Mouse (Mus musculus): ENCODE results near the gene G3bp2.

Gene G3bp2

DNA sequence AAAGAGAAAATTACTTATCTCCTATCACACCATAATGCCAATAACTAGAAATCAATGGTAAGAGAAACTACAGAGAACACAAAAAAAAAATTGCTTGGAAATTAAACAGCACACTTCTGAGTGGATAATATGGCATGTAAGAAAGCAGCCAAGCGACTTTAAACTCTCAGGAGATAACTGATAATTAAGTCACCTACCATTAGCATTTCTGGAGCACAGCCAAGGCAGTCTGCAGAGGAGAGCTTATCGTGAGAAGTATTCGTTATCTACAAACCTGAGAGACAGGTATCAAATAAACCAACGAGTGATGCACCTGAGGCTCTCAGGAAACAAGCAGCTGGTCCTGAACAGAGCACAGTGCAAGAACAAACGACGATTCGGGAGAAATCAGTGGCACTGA, 71.8 kb downstream of the G3bp2 start:
- no peak for DNase-seq (ENCODE audit: low spot score in 2 of 2)

DNA sequence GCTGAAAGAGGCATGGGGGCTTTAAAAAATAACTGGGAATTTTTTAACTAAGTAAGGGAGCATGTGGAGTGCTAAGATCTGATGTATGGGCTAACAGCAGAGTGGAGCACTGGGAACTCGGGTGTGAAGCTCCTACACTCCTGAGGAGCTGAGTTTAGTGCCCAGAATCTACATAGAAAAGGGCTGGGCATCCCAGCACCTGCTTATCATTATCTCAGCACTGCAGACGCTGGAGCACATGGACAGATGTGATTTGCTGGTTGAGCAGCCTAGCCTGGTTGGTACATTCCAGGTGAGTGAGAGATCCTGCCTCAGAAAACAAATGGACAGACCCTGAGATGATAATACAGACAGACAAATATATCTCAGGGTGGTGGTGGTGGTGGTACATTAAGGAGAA, 73.7 kb downstream of the G3bp2 start:
- no peak for DNase-seq (ENCODE audit: low spot score in 2 of 2)

DNA sequence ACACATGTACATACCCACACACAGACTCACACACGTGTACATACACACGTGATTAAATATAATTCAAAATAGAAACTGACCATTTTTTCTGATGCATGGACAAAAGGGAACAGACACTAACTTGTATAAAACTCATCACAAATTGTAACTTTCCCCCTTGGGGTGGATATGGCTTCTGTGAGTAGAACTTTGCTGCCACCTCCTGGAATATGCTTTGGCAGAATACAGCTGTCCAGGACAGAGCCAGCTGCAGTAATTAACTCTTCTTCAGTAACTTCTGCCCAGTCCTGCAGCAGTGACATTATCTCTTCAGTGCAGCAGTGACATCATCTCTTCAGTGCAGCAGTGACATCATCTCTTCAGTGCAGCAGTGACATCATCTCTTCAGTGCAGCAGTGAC, 80.5 kb downstream of the G3bp2 start:
- no peak for DNase-seq (ENCODE audit: low spot score in 2 of 2)

Data from frontal cortex, postnatal 36 days (tissue).